Mouse (Mus musculus): ENCODE data around the gene Foxred1. TPM values are rescaled to one million over a fixed set of nuclear protein-coding genes. Genes with fewer than 3 reads are reported as not detected.
A peak's percentile ranks its signal among the peaks of the same experiment; 100 is the strongest.

Foxred1 gene
- total and polyA plus RNA-seq, 3 experiments: 56.8 to 75.6 (median 70.4) TPM

DNA sequence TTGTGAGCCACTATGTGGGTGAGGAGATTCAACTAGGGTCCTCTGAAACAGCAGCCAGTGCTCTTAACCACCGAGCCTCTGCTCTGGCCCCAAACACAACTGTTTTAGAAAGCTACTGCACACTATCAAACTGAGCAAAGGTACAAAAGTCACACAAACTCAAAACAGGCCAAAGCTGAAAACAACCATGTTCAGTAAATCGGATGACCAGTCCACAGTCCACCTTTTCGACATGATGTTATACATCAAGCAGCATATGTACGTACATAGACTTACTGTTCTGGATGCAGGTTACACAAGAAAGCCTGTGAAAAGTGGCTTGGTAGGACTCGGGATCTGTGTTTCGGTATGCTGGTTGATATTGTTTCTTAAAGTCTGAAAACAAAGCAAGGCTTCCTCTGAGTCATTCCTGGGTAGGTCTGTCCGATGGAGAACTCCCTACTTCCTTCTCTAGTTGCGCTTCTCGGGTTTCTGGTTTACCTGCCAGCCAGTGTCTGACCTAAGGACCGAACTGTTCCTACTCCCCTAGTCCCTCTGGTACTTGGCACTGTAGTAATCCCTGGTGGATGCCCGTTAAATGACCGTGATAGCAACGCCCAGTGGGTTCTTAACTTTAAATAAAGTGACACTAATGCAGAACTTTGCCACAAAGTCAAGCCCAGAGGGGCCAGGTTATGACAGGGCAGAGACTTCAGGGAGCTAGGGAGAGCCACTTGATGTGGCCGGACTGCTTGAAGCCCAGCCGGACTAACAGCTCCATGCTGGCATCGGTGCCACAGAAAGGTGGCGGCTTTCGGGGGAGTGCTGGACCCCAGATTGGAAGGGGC lies 11.7 kb downstream of the Foxred1 start:
- intact Hi-C loops (cut with DNase I): loop anchor here (2.0 kb wide), 1 partner anchor 22 kb away; the partner anchor contains the start of gene Dcps
- no peaks in the 10 kb centered on the region for H3K79me2 ChIP-seq (replicated peaks; ENCODE audit: control insufficient read depth, insufficient read depth, low read length)
- H3K27me3 ChIP-seq (ENCODE audit: control insufficient read depth, insufficient read depth, low read length): no peaks in the 10 kb centered on the region
- H3K36me3 ChIP-seq (ENCODE audit: control insufficient read depth, insufficient read depth, low read length): no peaks in the 10 kb centered on the region
- TF ChIP-seq POLR2A (IDR thresholded peaks at IDR 0.05; ENCODE audit: insufficient read depth, low read depth, low read length): no peak
- H3K9ac ChIP-seq (ENCODE audit: low read depth, low read length): peak overlapping the region; percentile 90
- peaks cover 4% of the 10 kb centered on the region for H3K4me1 ChIP-seq (ENCODE audit: control insufficient read depth, insufficient read depth, low read length)
- WGBS: 21% methylated on average over 18 of the region's 18 CpGs
- H3K4me3 ChIP-seq: peak overlapping the region; percentile 60
- no peak for DNase-seq
- H3K27ac ChIP-seq: peak overlapping the region; percentile 83

DNA sequence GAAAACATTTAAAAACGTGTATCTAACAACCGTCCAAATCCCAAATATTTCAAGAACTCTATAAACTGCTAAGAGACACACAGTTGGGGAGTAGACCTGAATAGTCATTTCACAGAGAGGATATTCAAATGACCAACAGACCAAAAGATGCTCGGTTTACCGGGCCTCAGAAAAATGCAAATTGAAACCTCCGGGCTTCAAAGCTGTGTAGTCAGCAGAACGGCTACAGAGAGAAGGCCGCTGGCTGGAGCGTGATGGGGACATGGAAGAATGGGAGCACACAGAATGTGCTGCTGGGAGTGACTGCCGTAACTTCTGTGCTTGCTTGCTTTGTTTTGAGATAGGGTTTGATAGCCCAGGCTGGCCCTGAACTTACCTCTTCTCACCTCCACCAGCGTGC lies 12.5 kb downstream of the Foxred1 start:
- no peak for DNase-seq
- no peaks in the 10 kb centered on the region for H3K36me3 ChIP-seq (ENCODE audit: control insufficient read depth, insufficient read depth, low read length)
- no peaks in the 10 kb centered on the region for H3K27me3 ChIP-seq (ENCODE audit: control insufficient read depth, insufficient read depth, low read length)
- no peak overlapping the region for H3K9ac ChIP-seq (ENCODE audit: low read depth, low read length)
- no peak overlapping the region for H3K4me3 ChIP-seq
- intact Hi-C loops (cut with DNase I): loop anchor here (2.0 kb wide), 1 partner anchor 22 kb away; the partner anchor contains the start of gene Dcps
- H3K27ac ChIP-seq: no peak overlapping the region
- H3K4me1 ChIP-seq (ENCODE audit: control insufficient read depth, insufficient read depth, low read length): peaks cover 4% of the 10 kb centered on the region
- 82% methylated on average over 10 of the region's 10 CpGs for WGBS
- H3K79me2 ChIP-seq (replicated peaks; ENCODE audit: control insufficient read depth, insufficient read depth, low read length): no peaks in the 10 kb centered on the region
- TF ChIP-seq EP300 (IDR thresholded peaks at IDR 0.05; ENCODE audit: insufficient read depth, low read depth, low read length) (no peak), CTCF (IDR thresholded peaks at IDR 0.05) (no peak), POLR2A (IDR thresholded peaks at IDR 0.05; ENCODE audit: insufficient read depth, low read depth, low read length) (no peak)

DNA sequence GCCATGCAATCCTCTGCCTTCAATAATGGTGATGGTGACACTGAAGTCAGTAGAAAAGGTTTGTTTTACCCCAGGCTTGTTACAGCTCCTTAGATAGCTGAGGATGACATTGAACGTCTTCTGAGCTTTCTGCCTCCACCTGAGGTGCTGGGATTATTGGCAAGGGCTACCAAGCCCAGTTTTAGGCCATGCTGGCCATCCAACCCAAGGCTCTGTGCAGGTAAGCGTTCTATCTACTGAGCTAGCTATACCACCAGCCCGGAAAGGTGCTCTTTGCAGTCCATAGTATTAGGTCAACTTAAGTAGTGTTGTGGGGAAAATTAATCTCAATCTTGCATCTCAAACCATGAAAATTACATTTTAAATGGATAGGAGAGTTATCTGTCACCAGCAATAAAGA lies 13.2 kb downstream of the Foxred1 start:
- TF ChIP-seq POLR2A (IDR thresholded peaks at IDR 0.05; ENCODE audit: insufficient read depth, low read depth, low read length) (no peak), CTCF (IDR thresholded peaks at IDR 0.05) (no peak), EP300 (IDR thresholded peaks at IDR 0.05; ENCODE audit: insufficient read depth, low read depth, low read length) (no peak)
- intact Hi-C loops (cut with DNase I): loop anchor here (2.0 kb wide), 1 partner anchor 21 kb away; the partner anchor contains the start of gene Dcps
- Histone ChIP-seq H3K27me3 (ENCODE audit: control insufficient read depth, insufficient read depth, low read length) (no peaks in the 10 kb centered on the region), H3K27ac (no peak overlapping the region), H3K4me1 (ENCODE audit: control insufficient read depth, insufficient read depth, low read length) (peaks cover 4% of the 10 kb centered on the region), H3K9ac (ENCODE audit: low read depth, low read length) (no peak overlapping the region), H3K79me2 (replicated peaks; ENCODE audit: control insufficient read depth, insufficient read depth, low read length) (no peaks in the 10 kb centered on the region), H3K36me3 (ENCODE audit: control insufficient read depth, insufficient read depth, low read length) (no peaks in the 10 kb centered on the region), H3K4me3 (no peak overlapping the region)
- no peak for DNase-seq
- WGBS: 94% methylated on average over 3 of the region's 3 CpGs

DNA sequence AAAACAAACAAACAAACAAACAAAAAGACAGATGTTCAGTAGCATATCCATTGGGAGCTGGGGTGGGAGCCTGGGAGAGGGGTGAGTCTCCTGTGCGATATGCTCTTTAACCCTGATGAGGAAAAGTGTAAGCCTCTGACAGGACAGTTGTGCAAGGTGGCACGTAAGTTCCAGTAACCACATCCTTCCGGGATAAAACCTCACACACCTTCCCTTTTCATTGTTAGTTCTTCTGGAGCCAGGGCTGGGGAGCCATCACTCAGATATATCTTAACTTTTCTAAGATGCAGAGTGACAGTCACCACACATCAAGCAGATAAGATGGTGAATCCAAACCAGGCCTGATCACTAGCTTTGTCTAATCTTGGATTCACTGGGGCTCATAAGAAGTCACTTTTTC lies 16.8 kb downstream of the Foxred1 start:
- Histone ChIP-seq H3K27me3 (ENCODE audit: control insufficient read depth, insufficient read depth, low read length) (no peaks in the 10 kb centered on the region), H3K4me1 (ENCODE audit: control insufficient read depth, insufficient read depth, low read length) (no peaks in the 10 kb centered on the region), H3K4me3 (no peak overlapping the region), H3K36me3 (ENCODE audit: control insufficient read depth, insufficient read depth, low read length) (no peaks in the 10 kb centered on the region), H3K9ac (ENCODE audit: low read depth, low read length) (no peak overlapping the region), H3K27ac (no peak overlapping the region), H3K79me2 (replicated peaks; ENCODE audit: control insufficient read depth, insufficient read depth, low read length) (no peaks in the 10 kb centered on the region)
- intact Hi-C loops (cut with DNase I): no loop called here
- 95% methylated on average over 3 of the region's 3 CpGs for WGBS
- TF ChIP-seq EP300 (IDR thresholded peaks at IDR 0.05; ENCODE audit: insufficient read depth, low read depth, low read length) (no peak), POLR2A (IDR thresholded peaks at IDR 0.05; ENCODE audit: insufficient read depth, low read depth, low read length) (no peak), CTCF (IDR thresholded peaks at IDR 0.05) (no peak)
- DNase-seq: no peak

DNA sequence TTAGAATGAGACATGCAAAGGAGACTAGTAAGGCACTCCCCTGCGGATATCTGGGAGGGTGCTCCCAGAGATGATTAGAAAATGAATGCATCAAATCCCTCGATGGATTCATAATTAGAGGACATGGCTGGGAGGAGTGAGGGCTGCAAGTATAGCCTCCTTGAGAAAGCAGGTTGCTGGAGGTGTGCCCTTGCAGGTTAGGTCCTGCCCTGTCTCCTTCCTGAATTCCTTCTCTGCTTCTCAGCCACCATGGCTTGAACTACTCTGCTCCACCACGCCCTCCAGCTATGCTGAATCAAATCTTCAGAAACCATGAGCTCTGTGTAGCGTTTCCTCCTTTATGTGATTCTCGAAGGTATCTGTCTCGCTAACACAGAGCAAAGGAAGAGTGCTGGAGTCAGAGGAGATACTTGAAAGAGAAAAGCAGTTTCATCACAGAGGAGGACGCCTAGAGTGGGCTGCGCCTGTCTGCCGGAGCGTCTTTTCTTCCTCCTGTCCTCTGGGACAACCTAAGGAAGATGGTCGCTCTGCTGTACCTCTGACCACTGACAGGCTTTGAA lies 17.8 kb downstream of the Foxred1 start:
- no peak for TF ChIP-seq POLR2A (IDR thresholded peaks at IDR 0.05; ENCODE audit: insufficient read depth, low read depth, low read length)
- TF ChIP-seq EP300 (IDR thresholded peaks at IDR 0.05; ENCODE audit: insufficient read depth, low read depth, low read length): no peak
- TF ChIP-seq CTCF (IDR thresholded peaks at IDR 0.05): no peak
- Histone ChIP-seq H3K27me3 (ENCODE audit: control insufficient read depth, insufficient read depth, low read length) (no peaks in the 10 kb centered on the region), H3K36me3 (ENCODE audit: control insufficient read depth, insufficient read depth, low read length) (no peaks in the 10 kb centered on the region), H3K27ac (no peak overlapping the region), H3K9ac (ENCODE audit: low read depth, low read length) (no peak overlapping the region), H3K79me2 (replicated peaks; ENCODE audit: control insufficient read depth, insufficient read depth, low read length) (no peaks in the 10 kb centered on the region), H3K4me3 (no peak overlapping the region), H3K4me1 (ENCODE audit: control insufficient read depth, insufficient read depth, low read length) (peaks cover 1% of the 10 kb centered on the region; the same call in 1 of the 2 replicates)
- intact Hi-C loops (cut with DNase I): no loop called here
- no peak for DNase-seq
- whole genome bisulfite sequencing: 82% methylated on average over 11 of the region's 11 CpGs

DNA sequence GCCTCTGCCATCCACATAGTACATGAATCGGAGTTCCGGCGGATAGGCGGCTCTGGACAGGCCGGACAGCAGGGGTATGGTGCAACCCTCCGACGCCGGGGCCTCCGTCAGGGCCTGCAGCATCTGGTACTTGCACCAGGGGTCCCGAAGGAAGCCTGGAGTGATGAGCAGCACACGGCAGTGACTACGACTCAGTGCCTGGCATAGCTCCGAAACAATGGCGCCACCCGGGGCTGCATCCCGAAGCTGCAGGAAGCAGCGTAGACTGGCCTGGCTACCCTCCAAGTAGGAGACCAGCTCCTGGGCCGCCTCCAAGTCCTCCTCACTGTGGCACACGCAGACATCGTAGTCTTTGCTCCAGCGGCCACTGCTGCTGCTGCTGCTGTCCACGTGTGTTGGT lies 22.2 kb downstream of the Foxred1 start:
- intact Hi-C loops (cut with DNase I): no loop called here
- peaks cover 1% of the 10 kb centered on the region; the same call in 1 of the 2 replicates for H3K4me1 ChIP-seq (ENCODE audit: control insufficient read depth, insufficient read depth, low read length)
- H3K27me3 ChIP-seq (ENCODE audit: control insufficient read depth, insufficient read depth, low read length): no peaks in the 10 kb centered on the region
- H3K4me3 ChIP-seq: no peak overlapping the region
- DNase-seq: peak in 1 of 2 experiments; percentile 36
- no peaks in the 10 kb centered on the region for H3K36me3 ChIP-seq (ENCODE audit: control insufficient read depth, insufficient read depth, low read length)
- H3K9ac ChIP-seq (ENCODE audit: low read depth, low read length): no peak overlapping the region
- TF ChIP-seq POLR2A (IDR thresholded peaks at IDR 0.05; ENCODE audit: insufficient read depth, low read depth, low read length) (no peak), EP300 (IDR thresholded peaks at IDR 0.05; ENCODE audit: insufficient read depth, low read depth, low read length) (no peak), CTCF (IDR thresholded peaks at IDR 0.05) (no peak)
- H3K27ac ChIP-seq: no peak overlapping the region
- WGBS: 51% methylated on average over 22 of the region's 22 CpGs
- H3K79me2 ChIP-seq (replicated peaks; ENCODE audit: control insufficient read depth, insufficient read depth, low read length): no peaks in the 10 kb centered on the region
